Mouse (Mus musculus) heart, adult 2 months (tissue): ENCODE results near the gene Coro6. TPM values are rescaled to one million over a fixed set of nuclear protein-coding genes. Genes with fewer than 3 reads are reported as not detected.

Experiments
- DNase-seq, 2 experiments: peaks; one replicate each; pipeline ENCODE4 v3.0.0; 2021
- H3K27ac ChIP-seq: fragments of 200-600 bp; 2 replicates; pipeline ENCODE4 v1.8.1; 2022
- H3K27me3 ChIP-seq: fragments of 200-500 bp; 2 replicates; pipeline ENCODE4 v1.6.1; 2012; ENCODE audit warnings: mild to moderate bottlenecking, low read length, inconsistent platforms, mixed read lengths; ENCODE audit not compliant: control insufficient read depth, insufficient read depth
- H3K36me3 ChIP-seq: fragments of 200-500 bp; 2 replicates; pipeline ENCODE4 v1.6.1; 2012; ENCODE audit warnings: low read length, inconsistent platforms; ENCODE audit not compliant: control insufficient read depth, insufficient read depth
- H3K4me1 ChIP-seq: fragments of 200-500 bp; 2 replicates; pipeline ENCODE4 v1.6.1; 2011; ENCODE audit warnings: low read length; ENCODE audit not compliant: control insufficient read depth, insufficient read depth
- H3K4me3 ChIP-seq: fragments of 200-600 bp; 2 replicates; pipeline ENCODE4 v1.8.1; 2022
- H3K79me2 ChIP-seq: fragments of 200-500 bp; replicated peaks from 2 replicates; pipeline ENCODE4 v1.6.1; 2012; ENCODE audit warnings: mild to moderate bottlenecking, inconsistent platforms, low read length, moderate library complexity, mixed read lengths; ENCODE audit not compliant: control insufficient read depth, insufficient read depth
- H3K9ac ChIP-seq: fragments of 200-500 bp; 2 replicates; pipeline ENCODE4 v1.6.1; 2012; ENCODE audit warnings: low read depth, mild to moderate bottlenecking, control low read depth, inconsistent platforms, low read length, mixed read lengths
- CTCF ChIP-seq: fragments of 200-600 bp; IDR thresholded peaks from 2 replicates; pipeline ENCODE4 v1.8.1; 2022; ENCODE audit warnings: antibody characterized with exemption, mild to moderate bottlenecking, moderate library complexity
- EP300 ChIP-seq: fragments of 200-500 bp; IDR thresholded peaks from 2 replicates; pipeline ENCODE4 v1.6.1; 2011; ENCODE audit warnings: low read depth, low read length, control low read depth; ENCODE audit not compliant: insufficient read depth
- POLR2A ChIP-seq: fragments of 200-500 bp; IDR thresholded peaks from 2 replicates; pipeline ENCODE4 v1.6.1; 2011; ENCODE audit warnings: mild to moderate bottlenecking, low read depth, low read length, control low read depth; ENCODE audit not compliant: insufficient read depth
- WGBS: fragments of 180-500 bp; shearing (Covaris S2); methylation state at CpG from one replicate; pipeline ENCODE4 v1.1.7; 2018; 5-methylcytosine and 5-hydroxymethylcytosine counted together
- intact Hi-C: fragments of 180-260 bp; cut with DNase I; formaldehyde crosslinking; loops from one replicate; pipeline ENCODE4 v1.15.1; 2025
- polyA plus RNA-seq: library from polyadenylated mRNA; depleted of rRNA; stranded (reverse); fragments of >200 nt; gene quantifications from 2 replicates; pipeline ENCODE4 v1.2.3, GENCODE M21; 2012
- total RNA-seq, 2 experiments: library from RNA; stranded (reverse); gene quantifications; 2 replicates each; pipeline ENCODE4 v1.2.3; 2021

Gene Coro6
- total and polyA plus RNA-seq, 3 experiments: 207 to 482 (median 213) TPM

DNA sequence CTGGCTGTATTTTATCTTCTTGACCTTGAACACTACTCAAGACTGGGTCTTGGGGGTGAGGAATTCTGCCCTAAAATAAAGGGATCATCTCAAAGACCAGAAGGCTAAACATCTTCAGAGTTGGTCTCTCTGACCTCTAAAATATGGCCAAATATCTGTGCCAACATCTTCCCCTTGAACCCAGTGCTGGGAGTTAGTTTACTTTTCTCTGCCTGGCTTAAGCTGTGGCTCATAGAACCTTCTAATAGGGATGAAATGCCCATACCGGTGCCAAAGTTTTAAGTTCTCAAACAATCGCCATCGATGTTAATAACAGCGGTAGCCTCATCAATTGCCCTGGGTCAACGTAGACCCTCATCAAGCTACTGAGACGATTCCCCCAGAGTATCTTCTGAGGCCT is 355 bp upstream of the Coro6 start:
- 5% methylated on average over 6 of the region's 6 CpGs for WGBS
- intact Hi-C loops: loop anchor here (2.0 to 10.0 kb wide), 3 partner anchors 13 to 367 kb away; partner anchors contain the start of gene Ssh2
- Histone ChIP-seq H3K4me3 (peak overlapping the region; percentile 75), H3K79me2 (no peaks in the 10 kb centered on the region), H3K27ac (peak overlapping the region; percentile 98), H3K9ac (peak overlapping the region; percentile 97), H3K4me1 (peaks cover 16% of the 10 kb centered on the region), H3K27me3 (no peaks in the 10 kb centered on the region), H3K36me3 (peaks cover 18% of the 10 kb centered on the region)
- TF ChIP-seq EP300 (no peak), POLR2A (no peak), CTCF (no peak)
- DNase-seq: no peak

GRCm38 (mm10) chr11:77463101-77463445 is 862 bp downstream of the Coro6 start:
- H3K9ac ChIP-seq: peak overlapping the region; percentile 97
- H3K4me1 ChIP-seq: peaks cover 16% of the 10 kb centered on the region
- peaks cover 9% of the 10 kb centered on the region; the same call in 1 of the 2 replicates for H3K36me3 ChIP-seq
- peak overlapping the region; percentile 98 for H3K27ac ChIP-seq
- DNase-seq: no peak
- intact Hi-C loops: loop anchor here (2.0 to 10.0 kb wide), 3 partner anchors 14 to 368 kb away; partner anchors contain the start of gene Ssh2
- peak overlapping the region; percentile 75 for H3K4me3 ChIP-seq
- H3K27me3 ChIP-seq: no peaks in the 10 kb centered on the region
- H3K79me2 ChIP-seq: no peaks in the 10 kb centered on the region
- WGBS: 14% methylated on average over 8 of the region's 8 CpGs
- TF ChIP-seq POLR2A (0 out of 2 replicates have a peak, but pooled peaks have one; percentile 44), CTCF (no peak)

GRCm38 (mm10) chr11:77463786-77464185 is 1.6 kb downstream of the Coro6 start:
- Histone ChIP-seq H3K36me3 (peaks cover 9% of the 10 kb centered on the region; the same call in 1 of the 2 replicates), H3K4me3 (peak overlapping the region; percentile 75; the same call in 1 of the 2 replicates), H3K4me1 (peaks cover 16% of the 10 kb centered on the region), H3K27me3 (no peaks in the 10 kb centered on the region), H3K79me2 (no peaks in the 10 kb centered on the region), H3K9ac (peak overlapping the region; percentile 97), H3K27ac (peak overlapping the region; percentile 98)
- 54% methylated on average over 10 of the region's 10 CpGs for WGBS
- TF ChIP-seq EP300 (no peak), POLR2A (no peak), CTCF (no peak)
- intact Hi-C loops: loop anchor here (2.0 to 10.0 kb wide), 3 partner anchors 15 to 369 kb away; partner anchors contain the start of gene Ssh2
- DNase-seq: no peak

DNA sequence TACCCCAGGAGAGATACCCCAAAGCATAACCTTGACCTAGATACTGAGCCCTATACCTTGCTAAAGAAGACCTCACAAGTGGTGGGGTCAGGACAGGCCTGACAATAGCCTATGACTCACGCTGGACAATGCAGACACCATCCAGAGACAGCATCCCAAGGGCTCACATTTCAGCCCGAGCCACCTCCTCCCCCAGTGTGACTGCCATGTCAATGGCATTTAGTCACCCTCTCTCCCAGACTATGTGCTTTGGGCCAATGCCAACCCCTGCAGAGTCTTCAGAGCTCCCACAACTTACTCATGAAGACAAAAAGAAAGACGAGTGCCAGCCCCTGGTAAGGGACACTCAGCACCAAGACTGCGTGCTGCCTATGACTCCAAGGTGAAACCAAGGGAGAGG is 2.5 kb downstream of the Coro6 start:
- intact Hi-C loops: loop anchor here (5.0 to 10.0 kb wide), 2 partner anchors 247 to 370 kb away; partner anchors contain the start of gene Ssh2
- no peak overlapping the region; the same call in 1 of the 2 replicates for H3K9ac ChIP-seq
- H3K79me2 ChIP-seq: no peaks in the 10 kb centered on the region
- H3K27ac ChIP-seq: peak overlapping the region; percentile 98
- H3K4me1 ChIP-seq: peaks cover 16% of the 10 kb centered on the region
- peaks cover 9% of the 10 kb centered on the region; the same call in 1 of the 2 replicates for H3K36me3 ChIP-seq
- DNase-seq: peak; percentile 51 to 68
- no peaks in the 10 kb centered on the region for H3K27me3 ChIP-seq
- TF ChIP-seq EP300 (0 out of 2 replicates have a peak, but pooled peaks have one; percentile 18), CTCF (no peak), POLR2A (peak; percentile 39; the same call in 1 of the 2 replicates)
- 47% methylated on average over 4 of the region's 4 CpGs for WGBS
- H3K4me3 ChIP-seq: no peak overlapping the region

- H3K27ac ChIP-seq: peak overlapping the region; percentile 98
- DNase-seq: no peak
- H3K4me1 ChIP-seq: peaks cover 16% of the 10 kb centered on the region
- no peak overlapping the region for H3K4me3 ChIP-seq
- peaks cover 9% of the 10 kb centered on the region; the same call in 1 of the 2 replicates for H3K36me3 ChIP-seq
- H3K9ac ChIP-seq: no peak overlapping the region; the same call in 1 of the 2 replicates
- intact Hi-C loops: loop anchor here (10.0 kb wide), 1 partner anchor 370 kb away; no protein-coding TSS in a partner anchor
- H3K27me3 ChIP-seq: no peaks in the 10 kb centered on the region
- WGBS: 79% methylated on average over 3 of the region's 3 CpGs
- no peak for TF ChIP-seq POLR2A
- TF ChIP-seq CTCF: no peak
- TF ChIP-seq EP300: no peak
- H3K79me2 ChIP-seq: no peaks in the 10 kb centered on the region
Measured at GRCm38 (mm10) chr11:77465111-77465510, 2.9 kb downstream of the Coro6 start.

- H3K4me1 ChIP-seq: peaks cover 16% of the 10 kb centered on the region
- no peak overlapping the region for H3K9ac ChIP-seq
- DNase-seq: no peak
- H3K4me3 ChIP-seq: no peak overlapping the region
- TF ChIP-seq EP300: no peak
- no peak for TF ChIP-seq POLR2A
- no peak for TF ChIP-seq CTCF
- peaks cover 4% of the 10 kb centered on the region; the same call in 1 of the 2 replicates for H3K36me3 ChIP-seq
- WGBS: 60% methylated on average over 9 of the region's 9 CpGs
- intact Hi-C loops: loop anchor here (2.0 to 10.0 kb wide), 3 partner anchors 32 to 372 kb away; no protein-coding TSS in a partner anchor
- no peaks in the 10 kb centered on the region for H3K79me2 ChIP-seq
- no peaks in the 10 kb centered on the region for H3K27me3 ChIP-seq
- peak overlapping the region; percentile 48 for H3K27ac ChIP-seq
Measured at GRCm38 (mm10) chr11:77466544-77466943, 4.3 kb downstream of the Coro6 start.
